Mouse (Mus musculus) splenic B cell, adult 2 months (primary cell): ENCODE measurements at regions not wholly inside any gene's neighbourhood (a gene's known extent, or its start where the extent isn't known, plus 50 kb on each side); places are given as distances from the start of the nearest gene placed in this dataset.

ENCODE experiments used
- DNase-seq: peaks from one replicate; pipeline ENCODE4 v3.0.0-alpha.2; 2011; ENCODE audit warnings: low read depth, low spot score
- H3K27me3 ChIP-seq: 2 replicates; pipeline ENCODE4 v1.6.1; 2012; ENCODE audit warnings: mild to moderate bottlenecking, low read length, moderate library complexity, mixed read lengths; ENCODE audit not compliant: control insufficient read depth, poor library complexity, insufficient read depth, severe bottlenecking
- H3K36me3 ChIP-seq: 2 replicates; pipeline ENCODE4 v1.6.1; 2012; ENCODE audit warnings: mild to moderate bottlenecking, low read length, moderate library complexity, mixed read lengths; ENCODE audit not compliant: control insufficient read depth, poor library complexity, insufficient read depth, severe bottlenecking

DNA sequence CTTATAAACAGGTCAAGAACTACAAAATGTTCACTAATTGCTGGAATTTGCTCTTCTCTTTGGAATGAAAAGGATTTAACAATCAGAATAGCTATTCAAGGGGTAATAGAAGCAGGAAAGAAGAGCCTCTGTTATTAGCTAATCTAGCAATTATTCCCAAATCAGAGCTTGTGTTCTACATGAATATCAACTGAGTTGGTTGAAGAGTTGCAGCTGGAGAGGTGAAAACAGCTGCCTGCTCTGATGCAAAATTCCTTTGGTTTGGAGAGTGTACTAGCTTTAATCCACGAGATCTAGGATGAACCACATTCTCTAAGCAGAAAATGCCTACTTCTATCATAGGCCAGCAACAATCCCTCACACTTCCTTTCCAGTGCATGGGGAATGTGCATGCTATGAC, 674.8 kb downstream of the Gsdmc2 start:
- no peak for DNase-seq

DNA sequence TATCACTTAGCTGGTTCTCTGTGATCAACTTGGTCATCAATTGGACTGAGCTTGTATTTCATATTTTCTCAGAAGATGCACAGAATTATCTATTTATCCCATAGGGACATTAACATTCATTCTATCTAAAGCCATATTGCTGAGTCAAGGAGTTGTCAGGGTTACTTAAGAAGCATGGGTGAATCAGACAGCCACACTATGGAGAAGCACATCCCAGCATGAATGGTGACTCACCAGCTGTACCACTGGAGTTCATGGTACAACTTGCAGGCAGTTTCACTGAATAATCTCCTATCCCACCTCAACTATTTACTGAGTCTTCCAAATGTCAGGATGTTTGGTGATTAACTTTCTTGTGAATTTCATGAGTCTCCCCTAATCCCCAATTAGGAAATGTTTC, 678.6 kb downstream of the Gsdmc2 start:
- no peak for DNase-seq
- Histone ChIP-seq H3K36me3 (no peaks in the 10 kb centered on the region), H3K27me3 (no peaks in the 10 kb centered on the region)

More for the DNA sequence above, 674.8 kb downstream of the Gsdmc2 start:
- H3K27me3 ChIP-seq: no peaks in the 10 kb centered on the region
- H3K36me3 ChIP-seq: no peaks in the 10 kb centered on the region

DNA sequence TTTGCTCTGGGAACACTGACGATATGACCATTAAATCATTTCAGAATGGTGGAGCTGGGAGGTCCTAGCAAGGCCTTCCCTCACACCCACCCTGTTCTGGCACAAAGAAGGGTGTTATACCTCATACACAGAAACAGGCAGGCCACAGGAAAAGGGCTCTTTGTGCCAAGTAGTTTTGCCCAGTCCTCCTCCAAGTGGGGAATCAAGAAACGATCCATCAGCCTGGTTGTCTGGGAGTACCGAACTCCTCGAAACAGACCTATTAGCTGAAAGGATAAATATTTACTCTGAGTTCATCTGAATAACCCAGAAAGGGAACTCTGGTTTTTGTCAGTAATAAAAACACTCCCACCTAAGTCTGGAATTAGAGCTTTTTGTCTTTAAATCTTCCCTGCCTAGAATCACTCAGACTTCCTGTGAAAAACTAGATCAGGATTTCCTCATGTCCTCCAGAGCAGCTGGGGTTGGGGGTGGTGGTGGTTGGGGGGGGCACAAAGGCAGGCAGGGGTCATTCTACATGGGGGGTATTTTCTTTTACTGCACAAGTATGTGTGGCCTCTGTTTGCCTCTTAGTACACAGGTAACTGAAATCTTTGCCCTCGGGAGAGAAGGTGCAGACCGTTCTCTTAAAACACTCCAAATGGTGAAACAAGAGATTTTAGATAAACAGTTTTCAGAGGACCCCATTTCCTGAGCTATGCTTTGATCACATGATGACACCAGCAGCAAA, 681.3 kb downstream of the Gsdmc2 start:
- DNase-seq: no peak
- H3K27me3 ChIP-seq: no peaks in the 10 kb centered on the region
- H3K36me3 ChIP-seq: no peaks in the 10 kb centered on the region

DNA sequence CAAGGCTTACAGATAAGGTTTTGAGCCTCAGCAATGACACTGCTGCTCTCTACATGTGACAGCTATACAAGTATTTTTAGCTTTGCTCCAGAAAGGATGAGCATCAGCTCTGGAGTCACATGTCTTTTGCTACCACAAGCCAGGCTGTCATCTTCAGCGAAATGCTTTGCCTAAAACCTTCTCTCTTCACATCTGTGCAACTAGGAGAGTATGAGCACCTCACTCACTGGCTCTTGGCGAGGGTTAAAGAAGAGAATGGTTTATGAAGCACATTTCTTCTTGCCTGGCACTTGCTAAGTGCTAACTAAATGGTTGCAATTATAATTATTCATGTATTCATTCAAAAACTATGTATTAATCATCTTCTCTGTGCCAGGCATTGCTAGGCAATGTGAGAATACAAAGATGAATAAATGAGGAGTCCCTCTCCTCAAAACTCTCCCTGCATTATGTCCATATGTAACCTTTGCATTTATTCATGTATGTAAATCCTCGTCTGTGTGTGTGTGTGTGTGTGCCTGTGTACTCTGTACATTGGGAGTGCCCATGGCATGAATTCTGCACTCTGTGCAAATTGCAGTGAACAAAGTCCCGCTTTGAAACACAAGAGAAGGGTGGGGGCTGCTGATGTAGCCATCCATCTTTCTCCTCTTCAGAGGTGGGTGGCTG, 682.0 kb downstream of the Gsdmc2 start:
- no peaks in the 10 kb centered on the region for H3K27me3 ChIP-seq
- DNase-seq: no peak
- H3K36me3 ChIP-seq: no peaks in the 10 kb centered on the region

DNA sequence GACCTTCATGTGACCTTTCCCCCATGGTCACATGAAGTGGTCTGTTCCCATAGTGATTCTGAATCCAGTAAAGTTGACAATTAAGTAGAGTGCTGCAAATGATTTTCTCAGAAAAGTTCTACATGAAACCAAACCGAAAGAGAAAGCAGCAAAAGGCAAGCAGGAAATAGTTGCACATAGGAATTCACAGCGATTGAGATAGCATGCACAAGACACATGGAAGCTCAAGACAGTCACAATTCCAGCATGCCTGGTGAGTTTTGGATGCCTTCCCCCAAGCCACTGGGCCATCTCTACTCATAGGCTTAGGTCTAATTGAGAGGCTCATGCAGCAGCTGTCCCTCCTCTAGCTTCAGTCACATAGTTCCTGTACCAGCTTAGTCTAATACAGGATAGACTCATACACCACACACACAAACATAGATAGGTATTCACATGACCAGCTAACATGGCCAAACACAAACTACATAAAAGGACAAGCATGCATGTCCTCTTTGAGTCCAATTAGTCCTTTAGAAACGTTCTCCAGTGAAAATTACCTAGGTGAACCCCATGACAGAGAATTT, 721.8 kb downstream of the Gsdmc2 start:
- no peaks in the 10 kb centered on the region for H3K36me3 ChIP-seq
- H3K27me3 ChIP-seq: no peaks in the 10 kb centered on the region
- DNase-seq: no peak

DNA sequence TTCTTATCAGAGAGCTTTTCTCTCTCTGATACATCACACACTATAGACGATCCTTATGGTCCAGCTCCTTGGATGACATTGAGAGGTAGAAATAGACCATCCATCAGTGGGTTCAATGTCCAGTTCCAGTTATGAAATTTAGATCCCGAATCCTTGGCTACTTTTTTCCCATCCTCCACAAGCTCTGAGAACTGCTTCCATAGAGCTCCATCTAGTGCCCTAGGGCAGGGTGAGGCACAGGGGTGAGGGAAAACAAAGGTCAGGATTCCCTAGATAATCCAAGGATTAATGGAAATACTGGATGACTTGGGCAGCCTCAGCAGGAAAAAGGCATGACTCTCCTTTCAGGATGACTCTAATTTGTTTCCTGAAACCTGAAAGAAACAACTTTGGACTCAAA, 732.1 kb downstream of the Gsdmc2 start:
- Histone ChIP-seq H3K36me3 (no peaks in the 10 kb centered on the region), H3K27me3 (no peaks in the 10 kb centered on the region)
- DNase-seq: no peak

DNA sequence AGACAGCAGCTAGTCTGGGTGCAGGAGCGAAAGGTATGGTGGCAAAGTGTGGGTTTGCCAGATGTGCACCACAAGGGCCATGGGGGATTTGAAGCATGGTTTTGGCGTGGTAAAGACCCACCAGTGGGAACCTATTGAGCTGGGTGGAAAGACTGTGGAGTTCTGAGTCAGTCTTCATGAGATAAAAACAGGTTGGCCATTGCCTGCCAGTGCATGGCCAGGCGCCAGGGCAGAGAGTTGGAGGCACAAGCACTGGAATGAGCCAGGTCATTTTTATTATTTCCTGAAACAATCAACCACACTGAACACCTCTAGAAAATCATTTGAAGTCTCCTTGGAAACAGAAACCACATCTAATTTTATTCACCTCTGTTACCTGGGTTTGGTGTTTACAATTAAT, 744.9 kb downstream of the Gsdmc2 start:
- no peaks in the 10 kb centered on the region for H3K27me3 ChIP-seq
- DNase-seq: no peak
- no peaks in the 10 kb centered on the region for H3K36me3 ChIP-seq

DNA sequence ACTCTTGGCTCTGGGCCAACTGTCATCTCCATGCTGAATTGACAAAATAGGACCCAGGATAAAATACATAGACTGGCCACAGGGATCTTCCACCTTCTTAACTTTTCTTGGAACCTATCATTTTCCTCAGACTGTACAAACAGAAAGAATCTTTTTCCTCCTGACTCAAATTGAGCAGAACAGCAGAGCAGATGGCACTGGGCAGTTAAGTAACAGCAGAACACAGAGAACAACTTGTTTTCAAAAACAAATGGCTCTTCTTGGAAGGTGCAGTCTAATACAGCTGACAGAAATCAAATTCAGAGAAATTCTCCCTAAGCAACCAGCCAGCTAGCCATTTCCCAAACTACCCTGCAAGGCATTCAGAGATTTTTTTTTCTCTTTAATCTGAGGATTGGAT, 763.0 kb downstream of the Gsdmc2 start:
- no peaks in the 10 kb centered on the region for H3K27me3 ChIP-seq
- no peak for DNase-seq
- no peaks in the 10 kb centered on the region for H3K36me3 ChIP-seq

DNA sequence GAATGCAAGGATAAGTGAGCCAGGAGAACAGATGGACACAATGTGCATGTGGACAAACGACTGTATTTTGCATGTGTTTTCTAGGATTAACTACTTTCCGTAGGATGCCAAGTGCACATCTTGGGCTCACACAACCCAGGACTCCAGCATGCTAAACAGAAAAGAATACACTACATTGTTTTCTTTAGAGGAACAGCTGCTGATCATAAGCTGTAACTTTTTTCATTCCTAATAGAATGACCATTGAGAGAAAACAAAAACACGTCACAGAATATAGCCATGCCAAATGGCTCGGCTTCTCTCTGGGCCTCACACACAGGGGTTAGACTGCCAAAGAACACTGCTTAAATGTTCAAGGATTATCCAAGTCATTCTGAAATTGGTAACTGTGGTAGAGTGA, 765.2 kb downstream of the Gsdmc2 start:
- no peak for DNase-seq

DNA sequence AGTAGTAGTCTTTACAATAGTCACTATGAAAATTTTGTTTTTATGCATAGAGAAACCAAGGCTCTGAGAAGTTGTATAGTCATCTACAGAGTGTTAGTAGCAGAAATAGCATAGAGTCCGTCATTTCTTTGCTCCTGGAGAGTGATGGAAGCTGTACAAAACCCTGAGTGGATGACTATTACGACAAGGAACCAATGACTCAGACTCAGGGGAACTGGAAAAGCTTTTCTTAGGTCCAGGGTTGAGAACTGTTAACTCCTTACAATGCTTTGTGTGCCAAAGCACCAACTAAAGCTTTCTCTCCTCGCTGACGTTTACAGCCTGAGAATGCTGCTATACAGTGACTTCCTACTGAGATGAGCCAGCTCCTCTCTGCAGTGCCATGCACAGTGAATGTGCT, 773.1 kb downstream of the Gsdmc2 start:
- Histone ChIP-seq H3K36me3 (no peaks in the 10 kb centered on the region), H3K27me3 (no peaks in the 10 kb centered on the region)
- DNase-seq: no peak

More for the DNA sequence above, 765.2 kb downstream of the Gsdmc2 start:
- H3K36me3 ChIP-seq: no peaks in the 10 kb centered on the region
- H3K27me3 ChIP-seq: no peaks in the 10 kb centered on the region

DNA sequence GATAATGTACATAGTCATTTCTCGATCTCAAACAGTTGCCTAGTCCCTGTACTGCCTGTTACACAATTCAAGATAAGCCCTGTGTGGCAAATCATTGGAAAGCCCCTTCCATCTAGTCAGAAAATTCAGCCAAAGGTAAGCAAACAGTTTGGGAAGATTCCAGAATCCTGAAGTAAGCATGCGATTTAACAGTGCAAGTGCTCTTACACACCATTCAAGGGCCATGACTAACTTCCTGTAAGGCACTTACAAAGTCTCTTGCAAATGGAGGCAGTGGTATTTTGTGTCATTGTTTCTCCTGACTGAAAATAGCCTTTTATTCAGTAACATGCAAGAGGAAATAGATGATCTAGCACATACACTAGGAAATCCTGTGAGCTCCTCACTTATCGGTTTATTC, 777.9 kb downstream of the Gsdmc2 start:
- DNase-seq: no peak
- Histone ChIP-seq H3K36me3 (no peaks in the 10 kb centered on the region), H3K27me3 (no peaks in the 10 kb centered on the region)

DNA sequence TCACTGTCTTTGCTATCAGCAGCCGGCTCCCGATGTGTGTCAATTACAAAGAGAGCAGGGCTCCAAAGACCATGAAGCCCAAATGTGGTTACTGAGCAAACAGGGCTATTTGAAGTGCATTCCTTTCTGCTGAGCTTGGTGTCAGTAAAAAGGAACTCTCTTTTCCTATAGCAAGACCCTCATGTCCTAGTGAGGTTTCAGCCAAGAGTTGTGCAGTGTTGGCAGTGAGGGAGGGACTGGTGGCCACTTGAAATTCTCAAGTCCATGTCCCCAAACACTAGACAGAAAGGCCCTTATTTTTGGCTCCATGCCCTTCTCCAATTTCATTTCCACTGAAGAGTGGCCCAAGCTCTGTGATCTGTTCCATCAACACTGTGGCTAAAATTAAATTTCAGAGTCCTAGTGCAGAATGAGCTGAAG, 778.9 kb downstream of the Gsdmc2 start:
- Histone ChIP-seq H3K36me3 (no peaks in the 10 kb centered on the region), H3K27me3 (no peaks in the 10 kb centered on the region)
- no peak for DNase-seq

DNA sequence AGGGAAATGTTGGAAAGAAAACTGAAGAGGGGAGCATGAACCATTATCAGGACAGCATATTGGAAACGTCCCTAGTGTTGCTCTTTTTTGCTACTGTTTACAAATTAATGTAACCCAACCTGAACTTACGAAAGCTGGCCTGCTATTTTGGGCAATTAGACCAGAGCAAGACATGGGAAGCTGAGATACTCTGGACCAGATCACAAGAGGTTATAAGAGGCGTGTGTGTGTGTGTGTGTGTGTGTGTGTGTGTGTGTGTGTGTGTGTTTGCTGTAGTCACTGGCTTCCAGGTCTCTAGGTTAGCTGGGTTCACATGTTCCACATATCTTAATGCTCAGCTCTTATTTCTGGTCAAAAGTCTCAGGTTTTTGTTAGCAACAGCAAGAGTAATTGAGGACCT, 783.1 kb downstream of the Gsdmc2 start:
- no peak for DNase-seq
- H3K36me3 ChIP-seq: no peaks in the 10 kb centered on the region

DNA sequence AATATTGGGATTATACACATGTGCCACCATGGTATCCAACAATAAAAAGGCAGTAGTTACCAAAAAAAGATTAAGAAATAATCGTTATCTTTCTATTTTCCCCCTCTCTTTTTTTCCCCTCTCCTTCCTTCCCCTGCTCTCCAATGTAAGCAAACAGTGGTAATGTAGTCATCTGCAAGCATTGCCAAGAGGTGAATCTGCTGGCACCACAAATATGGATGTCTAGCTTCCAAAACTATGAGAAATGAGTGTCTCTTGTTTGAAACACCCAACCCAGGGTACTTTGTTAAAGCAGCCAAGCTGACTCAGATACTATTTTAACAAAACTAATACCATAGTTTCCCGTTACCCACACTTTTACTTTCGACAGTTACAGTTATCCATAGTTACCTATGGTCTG, 784.2 kb downstream of the Gsdmc2 start:
- H3K36me3 ChIP-seq: no peaks in the 10 kb centered on the region
- no peaks in the 10 kb centered on the region for H3K27me3 ChIP-seq
- DNase-seq: no peak

More for the DNA sequence above, 783.1 kb downstream of the Gsdmc2 start:
- H3K27me3 ChIP-seq: no peaks in the 10 kb centered on the region

DNA sequence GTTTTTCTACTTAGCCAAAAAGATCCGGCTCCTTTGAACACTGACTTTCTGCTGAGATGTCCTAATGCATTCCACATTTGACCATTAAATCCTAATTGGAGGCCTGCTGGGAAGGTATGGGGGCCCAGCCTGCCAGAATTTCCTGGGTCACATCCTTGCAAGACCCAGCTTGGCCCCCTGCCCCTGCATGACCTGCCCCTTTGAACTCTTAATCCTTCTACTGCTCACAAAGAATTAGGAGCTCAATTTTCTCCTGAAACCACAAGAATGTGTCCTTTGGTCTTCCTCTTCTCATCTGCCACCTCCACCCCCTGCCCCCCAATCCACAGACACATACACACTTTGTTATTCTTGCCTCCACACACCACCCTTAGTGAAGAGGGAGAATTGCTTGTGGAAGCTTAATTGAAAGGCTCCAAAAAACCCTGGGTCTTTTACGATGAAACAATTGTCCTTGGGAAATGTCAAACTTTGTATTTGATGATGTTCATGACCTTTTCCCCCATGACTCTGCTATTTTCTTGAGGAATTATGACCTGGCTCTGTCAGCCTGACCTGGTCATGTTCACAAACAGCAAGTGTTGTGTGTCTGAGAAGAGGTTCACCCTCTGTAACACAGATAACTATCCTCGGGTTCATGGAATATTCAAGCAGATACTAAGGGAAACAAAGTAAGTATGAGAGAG, 792.3 kb downstream of the Gsdmc2 start:
- DNase-seq: no peak
- Histone ChIP-seq H3K27me3 (no peaks in the 10 kb centered on the region), H3K36me3 (no peaks in the 10 kb centered on the region)
